Mouse (Mus musculus): ENCODE measurements at regions not wholly inside any gene's neighbourhood (a gene's known extent, or its start where the extent isn't known, plus 50 kb on each side); places are given as distances from the start of the nearest gene placed in this dataset.
"Not testable (repeated sequence)": the region's sequence is repeated elsewhere in the genome, so short reads cannot be mapped to it uniquely, and the experiment has no call there.

GRCm38 (mm10) chr16:58028541-58028940, 274.0 kb upstream of the Col8a1 start:
- not testable (repeated sequence) for H3K9me3 ChIP-seq (ENCODE audit: control insufficient read depth, low read length); H3K36me3 ChIP-seq (ENCODE audit: control insufficient read depth, insufficient read depth, low read length); H3K9ac ChIP-seq (ENCODE audit: low read length); H3K4me2 ChIP-seq (ENCODE audit: low read depth, severe bottlenecking); H3K27me3 ChIP-seq (ENCODE audit: control insufficient read depth, insufficient read depth, low read length); H3K4me1 ChIP-seq (ENCODE audit: control insufficient read depth, insufficient read depth, low read length); DNase-seq (ENCODE audit: low spot score); H3K4me3 ChIP-seq (ENCODE audit: low read depth, low read length); H3K27ac ChIP-seq (replicated peaks; ENCODE audit: low read depth, low read length); ATAC-seq (ENCODE audit: insufficient number of reproducible peaks, low FRiP score, low TSS enrichment, low read depth)
- WGBS, result 78% methylated on average over 1 of the region's 1 CpGs

- Histone ChIP-seq H3K36me3 (ENCODE audit: control insufficient read depth, insufficient read depth, low read length) (no peaks in the 10 kb centered on the region), H3K27me3 (ENCODE audit: control insufficient read depth, insufficient read depth, low read length) (no peaks in the 10 kb centered on the region), H3K4me2 (ENCODE audit: low read depth, severe bottlenecking) (no peak overlapping the region), H3K4me1 (ENCODE audit: control insufficient read depth, insufficient read depth, low read length) (no peaks in the 10 kb centered on the region), H3K27ac (replicated peaks; ENCODE audit: low read depth, low read length) (no peak overlapping the region), H3K9me3 (ENCODE audit: control insufficient read depth, low read length) (no peaks in the 10 kb centered on the region), H3K4me3 (ENCODE audit: low read depth, low read length) (no peak overlapping the region), H3K9ac (ENCODE audit: low read length) (no peak overlapping the region)
- DNase-seq (ENCODE audit: low spot score) (no peak), ATAC-seq (ENCODE audit: insufficient number of reproducible peaks, low FRiP score, low TSS enrichment, low read depth) (no peak)
- WGBS, result 75% methylated on average over 5 of the region's 5 CpGs
Observed at GRCm38 (mm10) chr16:58029674-58030073, 275.1 kb upstream of the Col8a1 start.

- H3K27me3 ChIP-seq (ENCODE audit: control insufficient read depth, insufficient read depth, low read length), result no peaks in the 10 kb centered on the region
- ATAC-seq (ENCODE audit: insufficient number of reproducible peaks, low FRiP score, low TSS enrichment, low read depth) (no peak), DNase-seq (ENCODE audit: low spot score) (no peak)
- WGBS, result 73% methylated on average over 3 of the region's 3 CpGs
- no peak overlapping the region for H3K4me2 ChIP-seq (ENCODE audit: low read depth, severe bottlenecking)
- no peak overlapping the region for H3K9ac ChIP-seq (ENCODE audit: low read length)
- no peak overlapping the region for H3K27ac ChIP-seq (replicated peaks; ENCODE audit: low read depth, low read length)
- H3K9me3 ChIP-seq (ENCODE audit: control insufficient read depth, low read length), result no peaks in the 10 kb centered on the region
- H3K4me3 ChIP-seq (ENCODE audit: low read depth, low read length), result no peak overlapping the region
- H3K36me3 ChIP-seq (ENCODE audit: control insufficient read depth, insufficient read depth, low read length), result no peaks in the 10 kb centered on the region
- H3K4me1 ChIP-seq (ENCODE audit: control insufficient read depth, insufficient read depth, low read length), result no peaks in the 10 kb centered on the region
Observed at GRCm38 (mm10) chr16:58068654-58069271, 314.2 kb upstream of the Col8a1 start.

- H3K4me3 ChIP-seq (ENCODE audit: low read depth, low read length), result no peak overlapping the region
- H3K4me2 ChIP-seq (ENCODE audit: low read depth, severe bottlenecking), result no peak overlapping the region
- 91% methylated on average over 3 of the region's 3 CpGs for WGBS
- H3K9ac ChIP-seq (ENCODE audit: low read length), result no peak overlapping the region
- no peaks in the 10 kb centered on the region for H3K27me3 ChIP-seq (ENCODE audit: control insufficient read depth, insufficient read depth, low read length)
- no peaks in the 10 kb centered on the region for H3K9me3 ChIP-seq (ENCODE audit: control insufficient read depth, low read length)
- no peaks in the 10 kb centered on the region for H3K4me1 ChIP-seq (ENCODE audit: control insufficient read depth, insufficient read depth, low read length)
- no peak overlapping the region for H3K27ac ChIP-seq (replicated peaks; ENCODE audit: low read depth, low read length)
- DNase-seq (ENCODE audit: low spot score) (no peak), ATAC-seq (ENCODE audit: insufficient number of reproducible peaks, low FRiP score, low TSS enrichment, low read depth) (no peak)
- H3K36me3 ChIP-seq (ENCODE audit: control insufficient read depth, insufficient read depth, low read length), result no peaks in the 10 kb centered on the region
Observed at GRCm38 (mm10) chr16:58072441-58072840, 317.9 kb upstream of the Col8a1 start.

- no peaks in the 10 kb centered on the region for H3K4me1 ChIP-seq (ENCODE audit: control insufficient read depth, insufficient read depth, low read length)
- ATAC-seq (ENCODE audit: insufficient number of reproducible peaks, low FRiP score, low TSS enrichment, low read depth) (no peak), DNase-seq (ENCODE audit: low spot score) (no peak)
- 77% methylated on average over 4 of the region's 4 CpGs for WGBS
- no peak overlapping the region for H3K4me3 ChIP-seq (ENCODE audit: low read depth, low read length)
- H3K4me2 ChIP-seq (ENCODE audit: low read depth, severe bottlenecking), result no peak overlapping the region
- H3K36me3 ChIP-seq (ENCODE audit: control insufficient read depth, insufficient read depth, low read length), result no peaks in the 10 kb centered on the region
- H3K27ac ChIP-seq (replicated peaks; ENCODE audit: low read depth, low read length), result no peak overlapping the region
- no peak overlapping the region for H3K9ac ChIP-seq (ENCODE audit: low read length)
- no peaks in the 10 kb centered on the region for H3K9me3 ChIP-seq (ENCODE audit: control insufficient read depth, low read length)
- no peaks in the 10 kb centered on the region for H3K27me3 ChIP-seq (ENCODE audit: control insufficient read depth, insufficient read depth, low read length)
Observed at GRCm38 (mm10) chr16:58100351-58100750, 307.9 kb upstream of the Dcbld2 start.

- Histone ChIP-seq H3K9ac (ENCODE audit: low read length) (no peak overlapping the region), H3K27me3 (ENCODE audit: control insufficient read depth, insufficient read depth, low read length) (no peaks in the 10 kb centered on the region), H3K36me3 (ENCODE audit: control insufficient read depth, insufficient read depth, low read length) (no peaks in the 10 kb centered on the region), H3K4me3 (ENCODE audit: low read depth, low read length) (no peak overlapping the region), H3K27ac (replicated peaks; ENCODE audit: low read depth, low read length) (no peak overlapping the region), H3K9me3 (ENCODE audit: control insufficient read depth, low read length) (no peaks in the 10 kb centered on the region), H3K4me2 (ENCODE audit: low read depth, severe bottlenecking) (no peak overlapping the region), H3K4me1 (ENCODE audit: control insufficient read depth, insufficient read depth, low read length) (no peaks in the 10 kb centered on the region)
- 93% methylated on average over 1 of the region's 1 CpGs for WGBS
- no peak for ATAC-seq (ENCODE audit: insufficient number of reproducible peaks, low FRiP score, low TSS enrichment, low read depth)
- DNase-seq (ENCODE audit: low spot score), result no peak
Observed at GRCm38 (mm10) chr16:58110452-58110851, 297.8 kb upstream of the Dcbld2 start.

GRCm38 (mm10) chr16:58126086-58126485, 282.2 kb upstream of the Dcbld2 start:
- DNase-seq (ENCODE audit: low spot score) (no peak), ATAC-seq (ENCODE audit: insufficient number of reproducible peaks, low FRiP score, low TSS enrichment, low read depth) (no peak)
- Histone ChIP-seq H3K9me3 (ENCODE audit: control insufficient read depth, low read length) (no peaks in the 10 kb centered on the region), H3K4me2 (ENCODE audit: low read depth, severe bottlenecking) (no peak overlapping the region), H3K9ac (ENCODE audit: low read length) (no peak overlapping the region), H3K4me1 (ENCODE audit: control insufficient read depth, insufficient read depth, low read length) (no peaks in the 10 kb centered on the region), H3K27ac (replicated peaks; ENCODE audit: low read depth, low read length) (no peak overlapping the region), H3K27me3 (ENCODE audit: control insufficient read depth, insufficient read depth, low read length) (no peaks in the 10 kb centered on the region), H3K36me3 (ENCODE audit: control insufficient read depth, insufficient read depth, low read length) (no peaks in the 10 kb centered on the region), H3K4me3 (ENCODE audit: low read depth, low read length) (no peak overlapping the region)
- WGBS, result 81% methylated on average over 1 of the region's 1 CpGs

- WGBS, result 76% methylated on average over 12 of the region's 12 CpGs
- no peaks in the 10 kb centered on the region for H3K4me1 ChIP-seq (ENCODE audit: control insufficient read depth, insufficient read depth, low read length)
- H3K4me2 ChIP-seq (ENCODE audit: low read depth, severe bottlenecking), result no peak overlapping the region
- H3K4me3 ChIP-seq (ENCODE audit: low read depth, low read length), result no peak overlapping the region
- DNase-seq (ENCODE audit: low spot score) (no peak), ATAC-seq (ENCODE audit: insufficient number of reproducible peaks, low FRiP score, low TSS enrichment, low read depth) (no peak)
- H3K36me3 ChIP-seq (ENCODE audit: control insufficient read depth, insufficient read depth, low read length), result no peaks in the 10 kb centered on the region
- H3K27me3 ChIP-seq (ENCODE audit: control insufficient read depth, insufficient read depth, low read length), result no peaks in the 10 kb centered on the region
- H3K27ac ChIP-seq (replicated peaks; ENCODE audit: low read depth, low read length), result no peak overlapping the region
- H3K9me3 ChIP-seq (ENCODE audit: control insufficient read depth, low read length), result no peaks in the 10 kb centered on the region
- H3K9ac ChIP-seq (ENCODE audit: low read length), result no peak overlapping the region
Observed at GRCm38 (mm10) chr16:58136144-58136905, 271.9 kb upstream of the Dcbld2 start.
